Mouse (Mus musculus) kidney, embryonic 15.5 days (tissue): ENCODE results near the gene 4930402F06Rik. TPM values are rescaled to one million over a fixed set of nuclear protein-coding genes. Genes with fewer than 3 reads are reported as not detected.
A peak's percentile ranks its signal among the peaks of the same experiment; 100 is the strongest.

ENCODE experiments used
- ATAC-seq: fragments of 200-750 bp; cut with Nextera tagmentation; replicated peaks from 2 replicates; pipeline ENCODE4 v1.8.0; 2017; ENCODE audit warnings: moderate TSS enrichment; ENCODE audit not compliant: low FRiP score
- H3K27ac ChIP-seq: fragments of 300-500 bp; sonication (generic); 2 replicates; pipeline ENCODE4 v1.5.1; 2015; ENCODE audit warnings: mild to moderate bottlenecking, inconsistent platforms
- H3K27me3 ChIP-seq: fragments of 300-500 bp; sonication (generic); 2 replicates; pipeline ENCODE4 v1.6.1; 2015; ENCODE audit warnings: inconsistent platforms
- H3K36me3 ChIP-seq: fragments of 300-500 bp; sonication (generic); 2 replicates; pipeline ENCODE4 v1.6.1; 2015; ENCODE audit warnings: inconsistent platforms
- H3K4me1 ChIP-seq: fragments of 300-500 bp; sonication (generic); 2 replicates; pipeline ENCODE4 v1.6.1; 2015; ENCODE audit warnings: inconsistent platforms
- H3K4me2 ChIP-seq: fragments of 300-500 bp; sonication (generic); 2 replicates; pipeline ENCODE4 v1.6.1; 2015; ENCODE audit warnings: moderate library complexity, mild to moderate bottlenecking, inconsistent platforms
- H3K4me3 ChIP-seq: fragments of 300-500 bp; sonication (generic); replicated peaks from 2 replicates; pipeline ENCODE4 v1.5.1; 2015; ENCODE audit warnings: mild to moderate bottlenecking, inconsistent platforms
- H3K9ac ChIP-seq: fragments of 300-500 bp; sonication (generic); 2 replicates; pipeline ENCODE4 v1.6.1; 2015; ENCODE audit warnings: mild to moderate bottlenecking, inconsistent platforms
- H3K9me3 ChIP-seq: fragments of 300-500 bp; sonication (generic); replicated peaks from 2 replicates; pipeline ENCODE4 v1.6.1; 2016; ENCODE audit warnings: inconsistent platforms
- WGBS: fragments of 180-500 bp; shearing (Covaris S2); methylation state at CpG from one replicate; pipeline ENCODE4 v1.1.7; 2015; ENCODE audit warnings: mixed read lengths; 5-methylcytosine and 5-hydroxymethylcytosine counted together
- polyA plus RNA-seq: library from polyadenylated mRNA; unstranded; fragments of >200 nt; fragmentation: Nextera tagmentation; extraction: Ambion mirVana; gene quantifications from 2 replicates; pipeline ENCODE4 v1.2.1, GENCODE M21; 2015

Gene 4930402F06Rik
- polyA plus RNA-seq, 1 experiment from 2014 or later = not detected

DNA sequence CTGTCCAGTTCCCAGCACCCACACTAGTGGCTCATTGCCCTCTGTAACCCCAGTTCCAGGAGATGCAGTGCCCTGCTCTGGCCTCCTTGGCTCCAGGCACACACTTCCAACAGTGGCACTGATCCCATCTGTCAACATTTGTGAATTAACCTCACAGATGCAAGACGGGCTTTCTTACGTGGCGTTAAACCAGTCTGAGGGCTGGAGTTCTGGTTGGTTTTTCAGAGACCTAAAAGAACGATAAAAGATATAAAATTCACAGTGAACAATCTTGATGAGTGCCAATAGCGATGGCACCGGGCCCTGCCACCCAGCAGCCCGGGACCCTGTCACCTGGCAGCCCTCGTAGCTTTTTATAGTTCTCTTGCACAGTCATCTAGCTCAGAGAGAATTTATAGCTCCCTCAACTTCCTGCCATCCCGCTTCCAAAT lies 11.5 kb downstream of the 4930402F06Rik start:
- H3K4me1 ChIP-seq = peaks cover 9% of the 10 kb centered on the region
- H3K36me3 ChIP-seq = no peaks in the 10 kb centered on the region
- WGBS = 49% methylated on average over 9 of the region's 9 CpGs
- no peak overlapping the region for H3K9ac ChIP-seq
- H3K27me3 ChIP-seq = no peaks in the 10 kb centered on the region
- H3K9me3 ChIP-seq = 0 out of 2 replicates have a peak, but pooled peaks cover 4% of the 10 kb centered on the region
- no peak for ATAC-seq
- no peak overlapping the region for H3K4me3 ChIP-seq
- H3K27ac ChIP-seq = no peak overlapping the region
- H3K4me2 ChIP-seq = no peak overlapping the region

DNA sequence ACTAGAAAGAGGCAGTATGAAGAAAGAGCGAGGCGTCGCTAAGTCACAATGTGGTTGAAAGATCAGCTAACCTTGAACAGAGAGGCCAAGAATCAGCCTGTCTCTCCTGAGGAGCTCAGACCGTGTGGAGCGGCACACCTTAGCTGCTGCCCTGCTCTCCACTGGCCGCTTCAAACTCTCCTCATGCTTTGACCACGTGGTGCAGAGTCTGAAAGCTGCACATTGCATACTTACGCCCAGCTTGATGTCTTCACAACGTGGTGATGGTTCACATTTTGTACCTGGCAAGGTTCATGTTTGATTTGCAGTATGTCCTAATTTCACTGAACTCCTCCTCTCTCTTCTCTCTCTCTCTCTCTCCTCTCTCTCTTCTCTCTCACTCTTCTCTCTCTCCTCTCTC lies 17.7 kb downstream of the 4930402F06Rik start:
- H3K36me3 ChIP-seq = no peaks in the 10 kb centered on the region
- no peak overlapping the region for H3K4me3 ChIP-seq
- no peak overlapping the region for H3K9ac ChIP-seq
- no peaks in the 10 kb centered on the region for H3K4me1 ChIP-seq
- H3K27me3 ChIP-seq = no peaks in the 10 kb centered on the region
- WGBS = 71% methylated on average over 9 of the region's 9 CpGs
- no peaks in the 10 kb centered on the region for H3K9me3 ChIP-seq
- no peak for ATAC-seq
- H3K27ac ChIP-seq = no peak overlapping the region
- no peak overlapping the region for H3K4me2 ChIP-seq

DNA sequence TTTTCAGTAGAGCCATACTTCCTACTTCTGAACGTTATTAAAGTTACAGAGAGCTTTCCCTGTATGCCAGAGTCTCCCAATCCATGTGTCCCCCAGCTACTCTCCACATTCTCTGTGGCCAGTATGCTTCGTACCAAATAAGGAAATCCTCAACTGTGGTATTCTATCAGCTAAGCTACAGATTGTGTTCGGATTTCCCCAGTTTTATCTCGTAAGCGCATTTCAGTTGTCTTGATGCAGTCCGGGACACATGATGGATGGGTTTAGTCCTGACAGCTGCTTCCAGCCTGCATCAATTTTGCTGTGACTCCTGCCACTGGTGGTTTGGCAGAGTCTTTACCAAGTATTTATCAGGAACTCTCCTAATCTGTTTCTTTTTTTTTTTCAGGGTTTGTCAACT lies 19.4 kb downstream of the 4930402F06Rik start:
- no peak for ATAC-seq
- WGBS = 35% methylated on average over 6 of the region's 6 CpGs
- no peaks in the 10 kb centered on the region for H3K4me1 ChIP-seq

DNA sequence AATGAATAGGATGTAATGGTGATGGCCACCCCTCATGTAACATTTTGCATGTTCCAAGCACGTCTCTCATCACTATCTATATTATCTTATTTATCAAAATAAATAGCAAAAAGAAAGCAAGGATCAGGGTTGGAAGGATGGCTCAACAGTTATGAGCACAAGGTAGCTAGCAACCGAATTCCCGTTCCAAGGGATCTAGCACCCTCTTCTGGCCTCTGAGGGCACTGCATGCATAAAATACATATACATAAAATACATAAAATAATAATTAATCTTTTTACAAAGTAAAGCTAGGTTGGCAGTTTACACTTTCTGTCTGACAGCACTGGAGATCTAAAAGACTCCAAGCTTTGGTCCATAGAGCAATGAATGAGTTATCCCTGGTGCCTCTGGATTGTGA lies 24.0 kb downstream of the 4930402F06Rik start:
- Histone ChIP-seq H3K27ac (no peak overlapping the region), H3K36me3 (no peaks in the 10 kb centered on the region), H3K4me3 (no peak overlapping the region), H3K4me2 (no peak overlapping the region), H3K9ac (no peak overlapping the region), H3K27me3 (no peaks in the 10 kb centered on the region), H3K9me3 (no peaks in the 10 kb centered on the region), H3K4me1 (no peaks in the 10 kb centered on the region)
- ATAC-seq = no peak
- WGBS = 21% methylated on average over 3 of the region's 3 CpGs

More for the DNA sequence above, 19.4 kb downstream of the 4930402F06Rik start:
- Histone ChIP-seq H3K9me3 (no peaks in the 10 kb centered on the region), H3K9ac (no peak overlapping the region), H3K4me3 (no peak overlapping the region), H3K27ac (no peak overlapping the region), H3K36me3 (no peaks in the 10 kb centered on the region), H3K27me3 (no peaks in the 10 kb centered on the region), H3K4me2 (no peak overlapping the region)

DNA sequence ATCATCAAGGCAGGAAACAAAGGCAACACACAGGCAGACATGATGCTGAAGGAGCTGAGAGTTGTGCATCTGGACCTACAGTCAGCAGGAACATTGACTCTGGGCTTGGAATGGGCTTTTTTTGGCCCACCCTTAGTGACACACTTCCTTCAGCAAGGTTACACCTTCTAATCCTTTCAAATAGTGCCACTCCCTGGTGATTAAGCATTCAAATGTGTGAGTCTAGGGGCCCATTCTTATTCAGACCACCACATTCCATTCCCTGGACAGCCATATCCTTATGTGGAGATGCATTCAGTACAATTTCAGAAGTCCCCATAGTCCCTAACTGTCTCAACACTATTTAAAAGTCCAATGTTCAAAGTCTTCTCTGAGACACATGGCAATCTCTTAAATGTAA lies 26.3 kb downstream of the 4930402F06Rik start:
- no peaks in the 10 kb centered on the region for H3K27me3 ChIP-seq

DNA sequence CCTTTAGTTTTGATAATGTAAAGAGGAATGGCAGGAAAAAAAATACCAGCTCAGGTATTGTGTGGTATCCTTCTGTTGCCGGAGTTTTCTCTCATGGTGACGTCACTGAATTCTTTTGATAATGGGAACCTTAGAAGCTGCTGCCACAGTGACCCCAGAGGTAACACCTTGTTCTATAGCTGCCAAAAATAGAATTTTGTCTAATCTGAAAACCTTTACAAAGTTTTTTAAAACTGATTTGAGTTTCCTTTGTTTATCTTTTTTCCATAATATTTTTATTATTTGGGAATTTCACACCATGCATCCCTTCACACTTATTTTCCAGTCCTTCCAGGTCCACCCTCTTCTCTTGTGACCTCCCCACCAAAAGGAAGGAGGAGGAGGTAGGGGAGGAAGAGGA lies 29.3 kb downstream of the 4930402F06Rik start, which contains the start of gene 4930568D16Rik:
Gene 4930568D16Rik, minus strand, starts transcription at position 101 of the 400 bp plus-strand sequence.
- Histone ChIP-seq H3K4me1 (no peaks in the 10 kb centered on the region), H3K9ac (no peak within 1 kb of the TSS), H3K27me3 (no peaks in the 10 kb centered on the region), H3K27ac (no peak within 1 kb of the TSS), H3K4me2 (no peak within 1 kb of the TSS), H3K36me3 (no peaks in the 10 kb centered on the region), H3K9me3 (no peaks in the 10 kb centered on the region), H3K4me3 (no peak within 1 kb of the TSS)
- ATAC-seq = no peak
- 78% methylated on average over 2 of the region's 2 CpGs for whole genome bisulfite sequencing

More for the DNA sequence above, 26.3 kb downstream of the 4930402F06Rik start:
- Histone ChIP-seq H3K4me3 (no peak overlapping the region), H3K4me1 (no peaks in the 10 kb centered on the region), H3K4me2 (no peak overlapping the region), H3K9me3 (no peaks in the 10 kb centered on the region), H3K36me3 (no peaks in the 10 kb centered on the region), H3K27ac (no peak overlapping the region), H3K9ac (no peak overlapping the region)
- no peak for ATAC-seq

DNA sequence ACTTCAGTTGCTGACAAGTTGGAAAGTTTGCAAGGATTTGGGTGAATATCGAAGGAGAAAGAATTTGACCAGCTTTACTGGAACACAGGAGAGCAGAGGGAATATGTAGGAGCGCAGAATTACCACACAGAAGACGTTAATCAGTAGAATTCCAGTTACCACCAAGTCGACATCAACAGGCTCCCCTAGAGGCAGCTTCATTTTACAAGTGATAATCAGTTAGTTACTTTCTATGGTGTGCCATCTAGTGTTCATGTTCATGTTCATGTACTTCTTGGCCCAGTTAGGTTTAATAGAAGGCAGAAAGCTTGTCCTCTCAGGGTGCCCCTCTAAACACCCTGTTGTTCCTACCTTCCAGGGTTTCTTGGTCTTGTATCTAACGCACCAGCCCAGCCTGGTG lies 47.8 kb downstream of the 4930402F06Rik start:
- ATAC-seq = no peak
- Histone ChIP-seq H3K4me3 (no peak overlapping the region), H3K27ac (no peak overlapping the region)

DNA sequence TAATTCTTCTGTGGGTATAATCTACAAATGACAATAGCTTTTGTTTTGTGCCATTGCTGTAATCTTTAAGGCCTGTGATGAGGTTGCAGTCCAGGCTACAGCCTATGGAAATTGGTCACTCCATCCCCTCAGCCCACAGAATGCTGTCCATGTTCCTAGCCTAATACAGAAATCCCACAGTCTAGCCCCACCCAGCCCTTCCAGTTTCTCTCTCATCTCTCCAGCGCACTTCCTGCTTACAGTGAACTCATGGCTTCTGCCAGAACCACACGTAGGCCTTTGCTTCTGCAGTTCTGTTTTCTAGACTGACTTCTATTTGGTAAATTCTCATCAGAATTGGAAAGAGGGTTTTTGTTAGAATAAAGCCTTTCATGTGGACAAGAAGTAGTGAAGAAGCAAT lies 51.0 kb downstream of the 4930402F06Rik start:
- Histone ChIP-seq H3K4me3 (no peak overlapping the region), H3K4me1 (no peaks in the 10 kb centered on the region), H3K36me3 (no peaks in the 10 kb centered on the region), H3K27me3 (no peaks in the 10 kb centered on the region), H3K4me2 (no peak overlapping the region), H3K9ac (no peak overlapping the region), H3K27ac (no peak overlapping the region), H3K9me3 (no peaks in the 10 kb centered on the region)
- WGBS = 71% methylated on average over 2 of the region's 2 CpGs
- ATAC-seq = no peak

More for the DNA sequence above, 47.8 kb downstream of the 4930402F06Rik start:
- 45% methylated on average over 5 of the region's 5 CpGs for WGBS
- H3K36me3 ChIP-seq = no peaks in the 10 kb centered on the region
- no peaks in the 10 kb centered on the region for H3K27me3 ChIP-seq
- H3K4me2 ChIP-seq = no peak overlapping the region
- no peak overlapping the region for H3K9ac ChIP-seq
- no peaks in the 10 kb centered on the region for H3K4me1 ChIP-seq
- H3K9me3 ChIP-seq = no peaks in the 10 kb centered on the region

DNA sequence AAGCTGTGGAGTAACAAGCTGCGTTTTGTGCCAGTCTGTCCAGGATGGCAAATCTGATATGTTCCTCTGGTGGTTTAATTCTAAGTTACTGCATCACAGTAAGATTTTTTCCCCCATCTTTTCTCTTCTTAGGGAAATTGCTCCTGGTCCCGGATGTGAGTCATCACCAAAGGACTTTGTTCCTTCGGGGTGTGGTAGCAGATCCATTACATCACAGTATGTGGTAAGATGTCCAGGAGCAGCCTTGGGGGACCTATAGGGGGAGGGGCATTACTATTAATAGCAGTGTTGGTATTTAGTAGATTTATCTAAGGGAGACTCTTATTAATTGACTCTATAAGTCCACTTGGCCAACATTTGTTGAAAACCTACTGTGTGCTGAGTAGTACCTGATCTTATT lies 54.4 kb downstream of the 4930402F06Rik start:
- Histone ChIP-seq H3K4me2 (no peak overlapping the region), H3K27ac (no peak overlapping the region), H3K36me3 (no peaks in the 10 kb centered on the region), H3K4me3 (no peak overlapping the region), H3K4me1 (peaks cover 6% of the 10 kb centered on the region), H3K9me3 (no peaks in the 10 kb centered on the region), H3K27me3 (no peaks in the 10 kb centered on the region), H3K9ac (no peak overlapping the region)
- no peak for ATAC-seq
- WGBS = 85% methylated on average over 3 of the region's 3 CpGs

DNA sequence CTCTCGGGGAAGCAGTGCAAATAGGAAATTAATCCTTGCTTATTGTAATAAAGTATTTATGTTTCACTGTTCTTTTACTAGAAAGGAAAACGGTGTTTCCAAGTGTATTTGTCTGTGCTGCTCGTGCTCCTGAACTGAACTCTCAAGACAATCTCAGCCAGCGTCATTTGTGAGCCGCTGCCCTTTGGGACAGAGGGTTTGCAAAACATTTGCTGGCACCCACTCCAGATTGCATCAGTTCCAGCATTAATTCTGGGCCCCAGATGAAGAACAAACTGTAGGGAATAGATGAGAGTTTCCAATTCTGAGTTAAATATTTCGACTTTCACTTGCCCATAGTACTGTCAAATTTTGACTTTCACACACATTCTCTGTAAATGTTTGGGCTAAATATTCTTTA lies 58.3 kb downstream of the 4930402F06Rik start:
- H3K4me2 ChIP-seq = no peak overlapping the region
- peaks cover 21% of the 10 kb centered on the region for H3K4me1 ChIP-seq
- no peaks in the 10 kb centered on the region for H3K36me3 ChIP-seq
- no peak overlapping the region for H3K4me3 ChIP-seq
- WGBS = 76% methylated on average over 6 of the region's 6 CpGs
- H3K27ac ChIP-seq = peak overlapping the region; percentile 11
- no peak for ATAC-seq
- H3K9ac ChIP-seq = no peak overlapping the region
- no peaks in the 10 kb centered on the region for H3K9me3 ChIP-seq
- no peaks in the 10 kb centered on the region for H3K27me3 ChIP-seq

DNA sequence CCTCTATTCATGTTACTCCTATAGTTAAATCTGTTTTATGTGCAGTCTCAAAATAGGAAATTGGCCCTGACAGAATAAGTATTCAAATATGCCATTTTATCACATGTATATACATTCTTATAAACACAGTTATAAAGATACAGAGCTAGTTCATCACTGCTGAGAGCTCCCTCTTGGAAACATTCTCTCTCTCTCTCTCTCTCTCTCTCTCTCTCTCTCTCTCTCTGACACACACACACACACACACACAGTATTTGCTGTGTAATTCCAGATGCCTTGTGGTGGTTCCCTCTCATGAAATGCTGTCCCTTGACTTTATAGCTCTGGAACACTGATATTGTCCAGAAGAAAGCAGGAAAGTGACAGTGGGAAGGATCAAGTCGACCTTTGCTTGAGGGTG lies 58.9 kb downstream of the 4930402F06Rik start:
- WGBS = 61% methylated on average over 1 of the region's 1 CpGs
- H3K4me1 ChIP-seq = peaks cover 21% of the 10 kb centered on the region
- H3K27me3 ChIP-seq = no peaks in the 10 kb centered on the region
- H3K27ac ChIP-seq = peak overlapping the region; percentile 11
- ATAC-seq = no peak
- H3K9me3 ChIP-seq = no peaks in the 10 kb centered on the region
- H3K9ac ChIP-seq = no peak overlapping the region
- no peak overlapping the region for H3K4me3 ChIP-seq
- H3K36me3 ChIP-seq = no peaks in the 10 kb centered on the region
- no peak overlapping the region for H3K4me2 ChIP-seq

DNA sequence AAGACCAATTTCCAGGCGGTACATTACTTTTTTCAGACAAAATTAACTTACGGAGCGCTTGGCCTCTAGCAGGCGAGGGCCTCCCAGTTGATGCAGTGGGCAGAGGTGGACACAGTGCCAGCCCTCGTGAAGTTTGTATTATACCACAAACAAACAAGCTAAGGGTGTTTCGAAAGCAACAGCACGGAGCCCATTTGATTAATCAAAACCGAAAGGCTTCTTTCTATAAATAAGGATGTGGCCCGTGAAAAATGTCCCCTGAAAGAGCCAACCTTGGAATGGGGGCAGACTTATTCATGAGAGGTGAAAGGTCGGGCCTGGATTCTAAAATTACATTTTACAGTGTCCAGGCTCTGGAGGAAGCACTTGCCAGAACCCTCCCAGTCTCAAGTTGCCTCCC lies 59.6 kb downstream of the 4930402F06Rik start:
- Histone ChIP-seq H3K4me3 (peak overlapping the region; percentile 57), H3K9me3 (no peaks in the 10 kb centered on the region), H3K27me3 (no peaks in the 10 kb centered on the region), H3K36me3 (no peaks in the 10 kb centered on the region), H3K4me1 (peaks cover 21% of the 10 kb centered on the region), H3K27ac (peak overlapping the region; percentile 82), H3K4me2 (peak overlapping the region; percentile 93), H3K9ac (peak overlapping the region; percentile 18; the same call in 1 of the 2 replicates)
- no peak for ATAC-seq
- 44% methylated on average over 10 of the region's 10 CpGs for WGBS
